Mouse (Mus musculus) thymus, postnatal 4 days (tissue): ENCODE data around the gene Dennd4b.

Experiments
- DNase-seq: peaks from one replicate; pipeline ENCODE4 v3.0.0; 2021

Gene Dennd4b

DNA sequence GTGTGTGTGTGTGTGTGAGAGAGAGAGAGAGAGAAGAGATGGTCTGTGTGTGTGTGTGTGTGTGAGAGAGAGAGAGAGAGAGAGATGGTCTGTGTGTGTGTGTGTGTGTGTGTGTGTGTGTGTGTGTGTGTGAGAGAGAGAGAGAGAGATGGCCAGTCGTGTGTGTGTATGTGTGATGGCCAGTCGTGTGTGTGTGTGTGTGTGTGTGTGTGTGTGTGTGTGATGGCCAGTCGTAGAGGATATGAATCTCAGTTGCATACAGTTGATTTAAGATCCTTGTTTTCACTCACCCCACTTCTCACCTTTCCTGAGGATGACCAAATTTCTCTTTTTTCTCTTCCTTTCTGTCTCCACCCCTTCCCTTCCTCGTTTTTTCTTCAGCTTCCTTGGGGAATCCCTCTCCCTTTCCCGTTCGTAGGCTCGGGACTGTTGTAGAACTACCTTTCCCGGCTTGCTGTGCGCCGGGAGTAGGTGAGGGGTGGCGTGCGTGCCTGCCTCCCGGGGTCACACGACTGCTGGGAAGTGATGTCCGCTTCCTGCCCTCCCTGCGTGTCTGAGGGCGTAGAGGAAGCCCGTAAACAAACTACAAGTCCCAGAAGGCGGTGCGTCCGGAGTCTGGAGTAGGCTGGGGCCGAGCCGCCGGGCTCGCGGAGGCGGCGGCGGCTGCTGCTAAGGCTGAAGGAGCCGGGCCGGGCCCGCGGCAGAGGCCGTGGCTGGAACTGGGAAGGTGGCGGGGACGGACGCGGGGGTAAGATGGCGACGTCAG lies 11.1 kb upstream of the Dennd4b start, which contains the start of gene Crtc2:
Gene Crtc2 (plus strand): TSS at position 511 of the 766 bp plus-strand sequence.
- peak; percentile 92 for DNase-seq

- no peak for DNase-seq
Measured at GRCm38 (mm10) chr3:90254419-90255193, 10.4 kb upstream of the Dennd4b start.

DNA sequence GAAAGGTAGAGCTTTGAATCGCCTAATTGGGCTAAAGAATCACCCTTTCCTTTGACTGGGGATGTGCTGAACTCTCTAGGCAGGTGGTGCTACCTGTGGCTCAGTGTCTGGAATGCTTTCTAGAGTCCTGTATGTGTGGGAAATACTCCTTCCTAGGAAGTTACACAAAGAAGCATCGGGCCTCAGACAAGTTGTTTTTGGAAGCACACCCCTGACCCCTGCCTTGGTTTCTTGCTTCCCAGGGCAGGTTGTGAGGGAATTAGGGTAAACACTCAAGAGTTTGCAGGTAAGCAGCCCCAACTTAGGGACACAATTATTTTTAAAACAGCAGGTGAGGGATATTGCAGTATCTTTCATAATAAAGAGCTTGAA lies 9.8 kb upstream of the Dennd4b start:
- no peak for DNase-seq

GRCm38 (mm10) chr3:90255784-90256353 lies 9.1 kb upstream of the Dennd4b start:
- DNase-seq = no peak

DNA sequence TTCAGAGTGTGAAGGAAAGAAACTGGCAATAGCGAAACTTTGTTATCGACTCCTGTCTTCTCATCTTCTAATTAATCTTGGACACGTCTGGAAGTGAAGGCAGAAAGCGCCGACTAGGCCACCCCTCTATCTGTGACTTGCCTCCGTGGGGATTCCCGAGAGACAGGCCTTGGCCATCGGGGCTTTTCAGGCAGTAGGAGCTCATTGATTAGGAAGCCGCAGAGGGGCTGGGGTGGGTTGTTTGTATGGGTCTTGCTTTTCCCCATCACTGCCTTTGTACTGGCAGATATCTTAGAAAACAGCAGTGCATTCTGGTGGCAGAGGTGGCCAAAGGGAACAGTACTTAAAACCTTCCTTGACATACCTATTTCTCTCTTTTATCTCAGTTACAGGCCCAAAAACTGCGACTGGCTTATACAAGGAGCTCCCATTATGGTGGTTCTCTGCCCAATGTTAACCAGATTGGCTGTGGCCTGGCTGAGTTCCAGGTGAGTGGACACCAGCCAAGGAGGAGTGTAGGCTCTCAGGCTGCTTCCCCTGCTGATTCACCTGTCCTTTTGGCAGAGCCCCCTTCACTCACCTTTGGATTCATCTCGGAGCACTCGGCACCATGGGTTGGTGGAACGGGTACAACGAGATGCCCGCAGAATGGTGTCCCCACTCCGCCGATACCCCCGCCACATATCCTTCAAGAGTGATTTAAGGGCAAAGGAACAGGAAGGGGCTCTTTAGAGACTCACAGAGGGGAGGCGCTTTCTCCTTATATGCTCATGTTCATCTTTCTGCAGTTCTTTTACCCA lies 8.1 kb upstream of the Dennd4b start:
- DNase-seq = no peak

GRCm38 (mm10) chr3:90258521-90258920 lies 6.5 kb upstream of the Dennd4b start:
- DNase-seq = no peak

GRCm38 (mm10) chr3:90263121-90263771 lies 1.7 kb upstream of the Dennd4b start:
- no peak for DNase-seq

GRCm38 (mm10) chr3:90264687-90265033 lies 325 bp upstream of the Dennd4b start:
- no peak for DNase-seq

DNA sequence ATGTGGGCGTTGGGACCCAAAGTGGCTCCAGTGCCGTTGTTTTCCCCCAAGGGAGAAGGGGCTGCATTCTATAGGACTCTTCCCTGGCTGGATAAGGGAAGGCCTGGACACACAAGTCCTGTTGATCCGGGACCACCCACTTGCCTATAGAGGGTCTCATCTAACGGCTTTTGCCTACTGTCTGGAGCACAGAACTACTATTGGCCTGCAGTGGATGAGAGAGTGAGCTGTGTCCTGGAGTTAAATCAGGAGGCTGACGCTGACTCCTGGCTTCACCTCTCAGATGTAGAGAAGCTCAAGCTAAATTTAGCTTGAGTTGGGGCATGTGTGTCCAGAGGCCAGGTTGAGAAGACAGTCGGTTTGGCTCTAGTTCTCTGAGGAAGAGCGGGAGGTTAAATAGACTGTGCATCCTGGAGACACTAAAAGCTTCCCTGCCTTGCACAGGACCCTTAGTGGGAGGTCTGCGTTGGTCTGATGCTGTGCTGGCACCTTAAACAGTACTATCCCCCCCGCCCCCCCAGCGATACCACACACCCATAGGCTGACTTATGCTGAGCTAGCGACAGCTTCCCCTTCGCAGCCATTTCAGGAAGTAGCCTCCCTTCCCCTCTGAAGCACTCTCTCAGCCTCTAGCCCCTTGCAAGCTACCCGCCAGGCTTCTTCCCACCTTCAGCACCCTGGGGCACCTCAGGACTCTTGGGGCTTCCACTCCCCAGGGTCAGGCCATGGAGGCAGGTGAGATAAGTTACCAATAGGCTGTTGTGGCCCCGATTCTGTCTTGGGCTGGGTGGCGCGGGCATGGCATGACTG lies 1.2 kb downstream of the Dennd4b start:
- DNase-seq = peak; percentile 67

DNA sequence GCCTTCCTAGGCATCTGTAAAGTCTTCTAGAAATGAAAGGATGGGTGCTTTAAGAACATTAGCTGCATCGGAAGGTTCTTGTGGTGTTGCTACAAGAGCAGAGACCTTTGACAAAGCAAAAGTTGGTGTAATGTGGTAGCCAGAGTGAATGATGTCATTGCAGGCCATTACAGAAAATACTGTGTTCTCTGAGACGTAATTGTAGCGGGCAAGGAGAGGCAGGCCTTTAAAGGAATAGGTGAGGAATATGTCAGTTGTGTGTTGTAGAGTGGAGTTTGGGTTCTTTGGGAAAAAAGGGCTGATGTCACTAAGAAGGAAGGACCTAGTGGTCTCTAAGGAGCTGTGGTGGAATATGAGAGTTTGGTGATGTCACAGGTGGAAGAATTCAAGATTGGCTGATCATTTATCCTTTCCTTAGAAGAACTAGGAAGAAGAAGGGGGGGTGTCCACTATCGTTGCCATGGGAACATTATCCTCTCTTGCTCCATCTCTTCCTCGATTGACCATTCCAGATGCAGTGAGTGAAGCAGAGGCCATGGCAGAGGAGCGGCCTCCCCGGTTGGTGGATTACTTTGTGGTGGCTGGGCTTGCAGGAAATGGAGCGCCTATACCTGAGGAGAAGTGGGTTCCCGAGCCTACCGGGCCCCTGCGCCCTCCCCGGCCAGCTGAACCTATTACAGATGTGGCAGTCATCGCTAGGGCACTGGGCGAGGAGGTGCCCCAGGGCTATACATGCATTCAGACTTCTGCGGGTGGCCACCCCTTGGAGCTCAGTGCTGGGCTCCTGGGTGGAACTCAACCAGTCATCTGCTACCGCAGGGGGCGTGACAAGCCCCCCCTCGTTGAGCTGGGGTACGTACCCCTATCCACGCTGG lies 2.2 kb downstream of the Dennd4b start:
- peak; percentile 57 for DNase-seq

DNA sequence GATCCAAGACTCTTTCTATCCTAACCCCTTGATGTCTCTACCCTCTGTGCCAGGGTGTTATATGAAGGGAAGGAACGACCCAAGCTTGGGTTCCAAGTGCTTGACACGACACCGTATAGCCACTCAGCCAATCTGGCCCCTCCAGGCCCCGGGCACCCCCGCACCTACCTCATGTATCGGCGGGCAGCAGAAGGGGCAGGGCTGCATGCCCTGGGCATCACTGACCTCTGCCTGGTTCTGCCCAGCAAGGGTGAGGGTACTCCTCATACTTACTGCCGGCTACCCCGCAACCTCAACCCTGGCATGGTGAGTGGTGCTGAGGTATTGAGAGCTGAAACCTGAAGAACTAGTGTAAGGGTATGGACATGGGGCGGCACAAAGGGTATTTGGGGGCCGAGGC lies 3.2 kb downstream of the Dennd4b start:
- no peak for DNase-seq

DNA sequence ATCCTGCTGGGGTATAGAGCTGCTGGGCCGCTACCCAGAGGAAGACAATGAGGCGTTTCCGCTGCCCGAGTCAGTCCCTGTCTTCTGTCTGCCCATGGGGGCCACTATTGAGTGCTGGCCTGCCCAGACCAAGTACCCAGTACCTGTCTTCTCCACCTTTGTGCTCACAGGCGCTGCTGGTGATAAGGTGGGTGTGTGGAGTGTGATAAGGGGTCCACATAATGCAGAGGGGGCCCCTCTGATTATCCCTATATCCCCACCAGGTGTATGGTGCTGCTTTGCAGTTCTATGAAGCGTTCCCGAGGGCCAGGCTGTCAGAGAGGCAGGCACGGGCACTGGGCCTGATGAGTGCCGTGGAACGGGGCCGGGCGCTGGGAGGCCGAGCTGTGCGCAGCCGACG lies 4.0 kb downstream of the Dennd4b start:
- no peak for DNase-seq

DNA sequence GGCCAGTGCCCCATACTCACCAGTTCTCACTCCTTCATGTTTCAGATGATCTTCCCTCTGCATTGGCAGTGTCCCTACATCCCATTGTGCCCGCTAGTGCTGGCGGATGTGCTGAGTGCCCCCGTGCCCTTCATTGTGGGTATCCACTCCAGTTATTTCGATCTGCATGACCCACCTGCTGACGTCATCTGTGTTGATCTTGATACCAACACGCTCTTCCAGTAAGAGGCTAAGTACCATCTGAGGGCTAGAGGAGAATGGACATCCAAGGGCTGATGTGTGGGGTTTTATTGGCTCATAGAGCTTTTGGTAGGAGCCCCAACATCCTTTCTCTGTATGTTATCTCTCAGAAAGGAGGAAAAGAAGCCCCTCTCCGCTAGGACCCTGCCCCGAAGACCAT lies 5.8 kb downstream of the Dennd4b start:
- no peak for DNase-seq

DNA sequence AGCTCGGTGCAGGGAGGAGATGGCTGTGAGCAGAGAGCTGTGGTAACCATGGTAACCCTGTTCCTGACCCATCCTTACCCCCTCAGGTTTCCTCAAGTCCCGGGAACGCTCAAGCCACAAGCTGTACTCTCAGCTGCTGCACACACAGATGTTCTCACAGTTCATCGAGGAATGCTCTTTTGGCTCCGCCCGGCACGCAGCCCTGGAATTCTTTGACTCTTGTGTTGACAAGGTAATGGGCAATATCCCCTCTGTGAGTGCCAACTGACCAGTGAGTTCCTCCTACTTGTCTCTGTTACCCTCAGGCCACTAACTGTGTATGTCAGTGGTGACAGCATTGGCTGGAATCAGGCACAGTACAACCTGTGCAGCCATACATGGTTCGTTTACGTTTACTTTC lies 7.2 kb downstream of the Dennd4b start:
- no peak for DNase-seq

- DNase-seq = no peak
Measured at GRCm38 (mm10) chr3:90273855-90274254, 8.9 kb downstream of the Dennd4b start.

- DNase-seq = no peak
Measured at GRCm38 (mm10) chr3:90275286-90275685, 10.3 kb downstream of the Dennd4b start.

GRCm38 (mm10) chr3:90276858-90277257 lies 11.9 kb downstream of the Dennd4b start:
- DNase-seq = no peak

DNA sequence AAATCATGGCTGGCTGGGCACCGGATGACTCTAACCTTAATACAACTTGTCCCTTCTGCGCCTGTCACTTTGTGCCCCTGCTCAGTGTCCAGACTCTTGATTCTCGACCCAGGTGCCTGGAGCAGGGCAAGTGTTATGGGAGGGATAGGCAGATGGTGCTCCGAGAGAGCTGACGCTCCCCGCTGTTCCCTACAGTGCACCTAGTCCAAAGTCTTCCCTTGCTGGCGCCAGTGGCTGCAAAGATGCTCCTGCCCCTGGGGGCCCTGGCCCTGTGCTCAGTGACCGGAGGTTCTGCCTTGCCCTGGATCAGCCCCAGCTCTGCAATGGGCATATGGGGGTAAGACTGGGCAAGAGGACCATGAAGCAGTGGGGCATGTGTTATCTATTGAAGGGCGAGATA lies 12.8 kb downstream of the Dennd4b start:
- DNase-seq = no peak

DNA sequence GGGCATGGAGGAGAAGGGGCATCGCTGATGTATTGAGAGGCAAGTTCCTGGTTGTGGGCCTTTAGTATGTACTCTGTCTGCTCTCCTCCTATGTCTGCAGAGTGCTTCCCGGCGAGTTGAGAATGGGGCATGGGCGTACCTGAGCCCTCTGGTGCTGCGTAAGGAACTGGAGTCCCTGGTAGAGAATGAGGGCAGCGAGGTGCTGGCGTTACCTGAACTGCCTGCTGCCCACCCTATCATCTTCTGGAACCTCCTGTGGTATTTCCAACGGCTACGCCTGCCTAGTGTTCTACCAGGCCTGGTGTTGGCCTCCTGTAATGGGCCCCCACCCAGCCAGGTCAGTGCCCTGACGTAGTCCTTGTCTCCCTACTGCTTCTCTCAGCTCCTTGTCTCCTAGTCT lies 13.2 kb downstream of the Dennd4b start:
- DNase-seq = no peak

GRCm38 (mm10) chr3:90279216-90279615 lies 14.2 kb downstream of the Dennd4b start:
- DNase-seq = no peak

- no peak for DNase-seq
Measured at GRCm38 (mm10) chr3:90279743-90280142, 14.8 kb downstream of the Dennd4b start.
